Mouse (Mus musculus): Measurements from ENCODE around the gene Ap3d1. TPM values are rescaled to one million over a fixed set of nuclear protein-coding genes. Genes with fewer than 3 reads are reported as not detected.
A peak's percentile ranks its signal among the peaks of the same experiment; 100 is the strongest.

The Ap3d1 gene
- polyA plus RNA-seq, 1 experiment from 2014 or later: 80.6 TPM

- 81% methylated on average over 11 of the region's 11 CpGs for WGBS
- Histone ChIP-seq H3K4me3 (ENCODE audit: low read length) (no peak overlapping the region), H3K27me3 (ENCODE audit: control insufficient read depth, insufficient read depth, low read length) (no peaks in the 10 kb centered on the region), H3K4me2 (replicated peaks; ENCODE audit: low read depth, low read length) (no peak overlapping the region), H3K36me3 (ENCODE audit: control insufficient read depth, insufficient read depth, low read length) (peaks cover 68% of the 10 kb centered on the region), H3K9me3 (ENCODE audit: control insufficient read depth, low read length) (no peaks in the 10 kb centered on the region), H3K9ac (ENCODE audit: low read depth, low read length) (no peak overlapping the region), H3K4me1 (ENCODE audit: control insufficient read depth, insufficient read depth, low read length) (peaks cover 27% of the 10 kb centered on the region), H3K27ac (ENCODE audit: low read depth, low read length) (no peak overlapping the region)
- ATAC-seq (ENCODE audit: low FRiP score, low TSS enrichment): no peak
Measured at GRCm38 (mm10) chr10:80671936-80672690, 70.0 kb downstream of the Ap3d1 start.

GRCm38 (mm10) chr10:80671251-80671650 lies 70.8 kb downstream of the Ap3d1 start:
- no peaks in the 10 kb centered on the region for H3K9me3 ChIP-seq (ENCODE audit: control insufficient read depth, low read length)
- no peak overlapping the region for H3K4me3 ChIP-seq (ENCODE audit: low read length)
- 87% methylated on average over 4 of the region's 4 CpGs for WGBS
- H3K4me1 ChIP-seq (ENCODE audit: control insufficient read depth, insufficient read depth, low read length): peaks cover 26% of the 10 kb centered on the region
- ATAC-seq (ENCODE audit: low FRiP score, low TSS enrichment): no peak
- H3K9ac ChIP-seq (ENCODE audit: low read depth, low read length): no peak overlapping the region
- H3K27ac ChIP-seq (ENCODE audit: low read depth, low read length): no peak overlapping the region
- no peak overlapping the region for H3K4me2 ChIP-seq (replicated peaks; ENCODE audit: low read depth, low read length)
- peaks cover 76% of the 10 kb centered on the region for H3K36me3 ChIP-seq (ENCODE audit: control insufficient read depth, insufficient read depth, low read length)
- no peaks in the 10 kb centered on the region for H3K27me3 ChIP-seq (ENCODE audit: control insufficient read depth, insufficient read depth, low read length)

- no peak for ATAC-seq (ENCODE audit: low FRiP score, low TSS enrichment)
- no peaks in the 10 kb centered on the region for H3K27me3 ChIP-seq (ENCODE audit: control insufficient read depth, insufficient read depth, low read length)
- H3K4me2 ChIP-seq (replicated peaks; ENCODE audit: low read depth, low read length): no peak overlapping the region
- H3K4me1 ChIP-seq (ENCODE audit: control insufficient read depth, insufficient read depth, low read length): peaks cover 34% of the 10 kb centered on the region
- H3K4me3 ChIP-seq (ENCODE audit: low read length): no peak overlapping the region
- peaks cover 81% of the 10 kb centered on the region for H3K36me3 ChIP-seq (ENCODE audit: control insufficient read depth, insufficient read depth, low read length)
- 89% methylated on average over 2 of the region's 2 CpGs for WGBS
- H3K27ac ChIP-seq (ENCODE audit: low read depth, low read length): no peak overlapping the region
- H3K9ac ChIP-seq (ENCODE audit: low read depth, low read length): no peak overlapping the region
- no peaks in the 10 kb centered on the region for H3K9me3 ChIP-seq (ENCODE audit: control insufficient read depth, low read length)
Measured at GRCm38 (mm10) chr10:80670531-80670930, 71.5 kb downstream of the Ap3d1 start.

GRCm38 (mm10) chr10:80669737-80670485 lies 72.2 kb downstream of the Ap3d1 start:
- WGBS: 98% methylated on average over 7 of the region's 7 CpGs
- Histone ChIP-seq H3K36me3 (ENCODE audit: control insufficient read depth, insufficient read depth, low read length) (peaks cover 81% of the 10 kb centered on the region), H3K27me3 (ENCODE audit: control insufficient read depth, insufficient read depth, low read length) (no peaks in the 10 kb centered on the region), H3K4me2 (replicated peaks; ENCODE audit: low read depth, low read length) (no peak overlapping the region), H3K4me3 (ENCODE audit: low read length) (no peak overlapping the region), H3K9ac (ENCODE audit: low read depth, low read length) (no peak overlapping the region), H3K4me1 (ENCODE audit: control insufficient read depth, insufficient read depth, low read length) (peaks cover 37% of the 10 kb centered on the region), H3K9me3 (ENCODE audit: control insufficient read depth, low read length) (no peaks in the 10 kb centered on the region), H3K27ac (ENCODE audit: low read depth, low read length) (no peak overlapping the region)
- no peak for ATAC-seq (ENCODE audit: low FRiP score, low TSS enrichment)

- H3K4me2 ChIP-seq (replicated peaks; ENCODE audit: low read depth, low read length): no peak overlapping the region
- no peaks in the 10 kb centered on the region for H3K27me3 ChIP-seq (ENCODE audit: control insufficient read depth, insufficient read depth, low read length)
- H3K4me1 ChIP-seq (ENCODE audit: control insufficient read depth, insufficient read depth, low read length): peaks cover 37% of the 10 kb centered on the region
- no peaks in the 10 kb centered on the region for H3K9me3 ChIP-seq (ENCODE audit: control insufficient read depth, low read length)
- no peak overlapping the region for H3K4me3 ChIP-seq (ENCODE audit: low read length)
- no peak overlapping the region for H3K27ac ChIP-seq (ENCODE audit: low read depth, low read length)
- peaks cover 80% of the 10 kb centered on the region for H3K36me3 ChIP-seq (ENCODE audit: control insufficient read depth, insufficient read depth, low read length)
- no peak overlapping the region for H3K9ac ChIP-seq (ENCODE audit: low read depth, low read length)
- no peak for ATAC-seq (ENCODE audit: low FRiP score, low TSS enrichment)
- WGBS: 89% methylated on average over 12 of the region's 12 CpGs
Measured at GRCm38 (mm10) chr10:80669018-80669417, 73.0 kb downstream of the Ap3d1 start.

- Histone ChIP-seq H3K9ac (ENCODE audit: low read depth, low read length) (no peak overlapping the region), H3K27ac (ENCODE audit: low read depth, low read length) (no peak overlapping the region), H3K4me1 (ENCODE audit: control insufficient read depth, insufficient read depth, low read length) (peaks cover 37% of the 10 kb centered on the region), H3K4me3 (ENCODE audit: low read length) (no peak overlapping the region), H3K36me3 (ENCODE audit: control insufficient read depth, insufficient read depth, low read length) (peaks cover 76% of the 10 kb centered on the region), H3K27me3 (ENCODE audit: control insufficient read depth, insufficient read depth, low read length) (no peaks in the 10 kb centered on the region), H3K9me3 (ENCODE audit: control insufficient read depth, low read length) (no peaks in the 10 kb centered on the region), H3K4me2 (replicated peaks; ENCODE audit: low read depth, low read length) (no peak overlapping the region)
- WGBS: 88% methylated on average over 11 of the region's 11 CpGs
- ATAC-seq (ENCODE audit: low FRiP score, low TSS enrichment): no peak
Measured at GRCm38 (mm10) chr10:80668614-80669013, 73.5 kb downstream of the Ap3d1 start.

GRCm38 (mm10) chr10:80666837-80667412 lies 75.1 kb downstream of the Ap3d1 start:
- Histone ChIP-seq H3K4me1 (ENCODE audit: control insufficient read depth, insufficient read depth, low read length) (peaks cover 36% of the 10 kb centered on the region), H3K9ac (ENCODE audit: low read depth, low read length) (no peak overlapping the region), H3K4me3 (ENCODE audit: low read length) (no peak overlapping the region), H3K27ac (ENCODE audit: low read depth, low read length) (no peak overlapping the region), H3K36me3 (ENCODE audit: control insufficient read depth, insufficient read depth, low read length) (peaks cover 61% of the 10 kb centered on the region), H3K9me3 (ENCODE audit: control insufficient read depth, low read length) (no peaks in the 10 kb centered on the region), H3K27me3 (ENCODE audit: control insufficient read depth, insufficient read depth, low read length) (no peaks in the 10 kb centered on the region), H3K4me2 (replicated peaks; ENCODE audit: low read depth, low read length) (no peak overlapping the region)
- ATAC-seq (ENCODE audit: low FRiP score, low TSS enrichment): no peak
- WGBS: 77% methylated on average over 19 of the region's 19 CpGs

- Histone ChIP-seq H3K4me2 (replicated peaks; ENCODE audit: low read depth, low read length) (no peak overlapping the region), H3K36me3 (ENCODE audit: control insufficient read depth, insufficient read depth, low read length) (peaks cover 54% of the 10 kb centered on the region)
- ATAC-seq (ENCODE audit: low FRiP score, low TSS enrichment): no peak
Measured at GRCm38 (mm10) chr10:80665981-80666733, 75.9 kb downstream of the Ap3d1 start.

More at GRCm38 (mm10) chr10:80665981-80666733, 75.9 kb downstream of the Ap3d1 start:
- Histone ChIP-seq H3K4me3 (ENCODE audit: low read length) (no peak overlapping the region), H3K9me3 (ENCODE audit: control insufficient read depth, low read length) (no peaks in the 10 kb centered on the region), H3K4me1 (ENCODE audit: control insufficient read depth, insufficient read depth, low read length) (peaks cover 36% of the 10 kb centered on the region), H3K27me3 (ENCODE audit: control insufficient read depth, insufficient read depth, low read length) (no peaks in the 10 kb centered on the region), H3K27ac (ENCODE audit: low read depth, low read length) (0 out of 2 replicates have a peak overlapping the region, but pooled peaks have one; percentile 18), H3K9ac (ENCODE audit: low read depth, low read length) (no peak overlapping the region)
- 67% methylated on average over 10 of the region's 10 CpGs for WGBS
